Mouse (Mus musculus) thymus, adult 18-20 months (tissue): ENCODE results near the gene Gpatch2l.

Experiments used
- DNase-seq, 2 experiments: peaks; one replicate each; pipeline ENCODE4 v3.0.0; 2022; ENCODE audit warnings: mixed read lengths in 2 of 2

Gpatch2l gene

GRCm38 (mm10) chr12:86241604-86242536, at the start of gene Gpatch2l:
Gpatch2l (plus strand) TSS chr12:86241858.
- DNase-seq: peak; percentile 95 to 96

GRCm38 (mm10) chr12:86192036-86192449, 49.6 kb upstream of the Gpatch2l start:
- DNase-seq: no peak

- DNase-seq: no peak
These were observed 44.7 kb upstream of the Gpatch2l start for GRCm38 (mm10) chr12:86196944-86197343.

- DNase-seq: no peak
These were observed 38.1 kb upstream of the Gpatch2l start for GRCm38 (mm10) chr12:86203443-86204057.

GRCm38 (mm10) chr12:86211099-86211520, 30.5 kb upstream of the Gpatch2l start:
- DNase-seq: no peak

- DNase-seq: no peak
These were observed 28.8 kb upstream of the Gpatch2l start for GRCm38 (mm10) chr12:86212693-86213470.

GRCm38 (mm10) chr12:86214201-86214600, 27.5 kb upstream of the Gpatch2l start:
- no peak for DNase-seq

- no peak for DNase-seq
These were observed 24.8 kb upstream of the Gpatch2l start for GRCm38 (mm10) chr12:86216687-86217421.

GRCm38 (mm10) chr12:86220200-86221021, 21.2 kb upstream of the Gpatch2l start:
- DNase-seq: no peak

- no peak for DNase-seq
These were observed 20.5 kb upstream of the Gpatch2l start for GRCm38 (mm10) chr12:86221074-86221703.

GRCm38 (mm10) chr12:86234295-86234694, 7.4 kb upstream of the Gpatch2l start:
- DNase-seq: no peak

- DNase-seq: no peak
These were observed 2.9 kb upstream of the Gpatch2l start for GRCm38 (mm10) chr12:86238736-86239135.

- DNase-seq: peak; percentile 6 to 29
These were observed 905 bp downstream of the Gpatch2l start for GRCm38 (mm10) chr12:86242563-86242962.

GRCm38 (mm10) chr12:86243936-86244335, 2.3 kb downstream of the Gpatch2l start:
- DNase-seq: peak in 1 of 2 experiments; percentile 4

- DNase-seq: no peak
These were observed 8.5 kb downstream of the Gpatch2l start for GRCm38 (mm10) chr12:86250183-86250582.

GRCm38 (mm10) chr12:86254910-86255309, 13.3 kb downstream of the Gpatch2l start:
- no peak for DNase-seq

- DNase-seq: no peak
These were observed 30.0 kb downstream of the Gpatch2l start for GRCm38 (mm10) chr12:86271626-86272025.

GRCm38 (mm10) chr12:86274246-86274645, 32.6 kb downstream of the Gpatch2l start:
- DNase-seq: no peak

GRCm38 (mm10) chr12:86275731-86276130, 34.1 kb downstream of the Gpatch2l start:
- DNase-seq: no peak

GRCm38 (mm10) chr12:86276463-86276862, 34.8 kb downstream of the Gpatch2l start:
- DNase-seq: no peak

- DNase-seq: no peak
These were observed 35.2 kb downstream of the Gpatch2l start for GRCm38 (mm10) chr12:86276895-86277294.
